Comparison of ENCODE assay signal across 16 mouse cellular contexts in the genomic region with DNA sequence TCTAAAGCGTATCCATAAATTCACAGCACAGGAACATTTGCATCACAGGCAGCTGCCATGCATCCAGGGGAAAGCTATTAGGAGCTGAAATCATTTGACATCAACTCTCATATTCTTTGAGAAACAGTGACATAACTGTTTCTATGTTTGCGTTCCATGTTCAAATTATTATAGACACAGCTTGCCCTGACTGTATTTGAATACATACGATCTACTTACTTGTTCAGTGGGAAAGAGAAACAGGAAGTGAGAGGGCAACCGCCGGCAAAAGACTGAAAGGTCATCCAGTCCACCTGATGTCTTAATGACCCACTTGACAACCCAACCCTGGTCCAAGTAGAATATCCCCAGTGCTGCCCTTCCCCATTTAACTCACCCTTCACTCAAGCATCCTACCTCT. TPM values are rescaled to one million over a fixed set of nuclear protein-coding genes. Genes with fewer than 3 reads are reported as not detected.
"Had no signal": no experiment of that assay in that cellular context is flagged by ENCODE, and none has a peak within 500 bp of the region (broad histone marks: within the 10 kb centered on the region; RNA-seq: fewer than 3 reads in every experiment).

No protein-coding gene starts in this region.

- H3K36me3 ChIP-seq: midbrain, embryonic 15.5 days; neural tube, embryonic 12.5 days; stomach, embryonic 15.5 days had no signal

- H3K9ac ChIP-seq: lung, embryonic 14.5 days; midbrain, embryonic 13.5 days; midbrain, embryonic 15.5 days; neural tube, embryonic 12.5 days; stomach, embryonic 15.5 days had no signal

- DNase-seq: lung, adult 18-20 months; lung, embryonic 14.5 days; lung, postnatal 10 days; lung, postnatal 4 days; right cerebral cortex, postnatal 14 days; thymus, postnatal 14 days; thymus, postnatal 36 days had no signal

- ATAC-seq: midbrain, embryonic 13.5 days; midbrain, embryonic 15.5 days had no signal

- H3K27ac ChIP-seq: midbrain, embryonic 13.5 days; midbrain, embryonic 15.5 days; neural tube, embryonic 12.5 days; stomach, embryonic 15.5 days; stomach, postnatal 0 days had no signal

- H3K9me3 ChIP-seq: megakaryocyte, embryonic 14.5 days; midbrain, embryonic 13.5 days; midbrain, embryonic 15.5 days; neural tube, embryonic 12.5 days; stomach, embryonic 15.5 days had no signal

- H3K4me3 ChIP-seq: megakaryocyte, embryonic 14.5 days; midbrain, embryonic 13.5 days; midbrain, embryonic 15.5 days; neural tube, embryonic 12.5 days; stomach, embryonic 15.5 days had no signal

- H3K4me1 ChIP-seq: megakaryocyte, embryonic 14.5 days; midbrain, embryonic 13.5 days; neural tube, embryonic 12.5 days; stomach, embryonic 15.5 days had no signal

- H3K27me3 ChIP-seq: megakaryocyte, embryonic 14.5 days; midbrain, embryonic 13.5 days; midbrain, embryonic 15.5 days; neural tube, embryonic 12.5 days; stomach, embryonic 15.5 days had no signal

- H3K4me2 ChIP-seq: lung, embryonic 14.5 days; midbrain, embryonic 11.5 days; midbrain, embryonic 13.5 days; midbrain, embryonic 15.5 days; neural tube, embryonic 12.5 days; stomach, embryonic 15.5 days had no signal

RNA-seq across cellular contexts. Expression of gene Cttnbp2, which starts 30.6 kb away (rescaled TPM):
- total RNA-seq: monocyte, adult 5-6 weeks; neutrophil, adult 5-6 weeks had no signal
